Mouse (Mus musculus): ENCODE results near the gene Slc9a2.

- TF ChIP-seq CTCF (IDR thresholded peaks at IDR 0.05; ENCODE audit: insufficient read depth, low read length) (no peak), POLR2A (IDR thresholded peaks at IDR 0.05; ENCODE audit: borderline replicate concordance, extremely low read depth, low read depth, low read length) (no peak)
Measured at GRCm38 (mm10) chr1:40815071-40815845, 134.9 kb downstream of the Slc9a2 start.

All from lung, adult 2 months (tissue).